Mouse (Mus musculus) frontal cortex, postnatal 14 days (tissue): ENCODE data around the gene Kcnh5.

Source experiments
- DNase-seq, 2 experiments: peaks; one replicate each; pipeline ENCODE4 v3.0.0; 2022; ENCODE audit warnings: low spot score in 2 of 2

Gene Kcnh5

GRCm38 (mm10) chr12:75176691-75177645, at the start of gene Kcnh5:
Gene Kcnh5 (minus strand): TSS chr12:75177332.
- peak; percentile 46 to 63 for DNase-seq

- DNase-seq: no peak
Measured at GRCm38 (mm10) chr12:75223966-75224365, 46.8 kb upstream of the Kcnh5 start.

GRCm38 (mm10) chr12:75189413-75189812, 12.3 kb upstream of the Kcnh5 start:
- DNase-seq: no peak

GRCm38 (mm10) chr12:75182646-75183045, 5.5 kb upstream of the Kcnh5 start:
- peak; percentile 16 to 38 for DNase-seq

GRCm38 (mm10) chr12:75179491-75179890, 2.4 kb upstream of the Kcnh5 start:
- peak in 1 of 2 experiments; percentile 21 for DNase-seq

GRCm38 (mm10) chr12:75177646-75178030, 506 bp upstream of the Kcnh5 start:
- DNase-seq: no peak

- DNase-seq: no peak
Measured at GRCm38 (mm10) chr12:75175931-75176565, 1.1 kb downstream of the Kcnh5 start.

GRCm38 (mm10) chr12:75170970-75171369, 6.2 kb downstream of the Kcnh5 start:
- no peak for DNase-seq

- DNase-seq: no peak
Measured at GRCm38 (mm10) chr12:75153076-75153568, 24.0 kb downstream of the Kcnh5 start.

- DNase-seq: no peak
Measured at GRCm38 (mm10) chr12:75139792-75140191, 37.3 kb downstream of the Kcnh5 start.

- DNase-seq: no peak
Measured at GRCm38 (mm10) chr12:75091921-75092320, 85.2 kb downstream of the Kcnh5 start.

- no peak for DNase-seq
Measured at GRCm38 (mm10) chr12:75090957-75091356, 86.2 kb downstream of the Kcnh5 start.

- no peak for DNase-seq
Measured at GRCm38 (mm10) chr12:75077175-75077574, 100.0 kb downstream of the Kcnh5 start.

- no peak for DNase-seq
Measured at GRCm38 (mm10) chr12:75071043-75071442, 106.1 kb downstream of the Kcnh5 start.

GRCm38 (mm10) chr12:75062571-75062970, 114.6 kb downstream of the Kcnh5 start:
- no peak for DNase-seq

GRCm38 (mm10) chr12:75061731-75062130, 115.4 kb downstream of the Kcnh5 start:
- DNase-seq: no peak

- no peak for DNase-seq
Measured at GRCm38 (mm10) chr12:75053731-75054130, 123.4 kb downstream of the Kcnh5 start.

GRCm38 (mm10) chr12:75036694-75037093, 140.4 kb downstream of the Kcnh5 start:
- DNase-seq: no peak

GRCm38 (mm10) chr12:75031970-75032864, 144.9 kb downstream of the Kcnh5 start:
- no peak for DNase-seq

- DNase-seq: no peak
Measured at GRCm38 (mm10) chr12:74971187-74971586, 205.9 kb downstream of the Kcnh5 start.

GRCm38 (mm10) chr12:74969420-74969819, 207.7 kb downstream of the Kcnh5 start:
- DNase-seq: no peak

- no peak for DNase-seq
Measured at GRCm38 (mm10) chr12:74966266-74966665, 210.9 kb downstream of the Kcnh5 start.
